Mouse (Mus musculus): ENCODE measurements at regions not wholly inside any gene's neighbourhood (a gene's known extent, or its start where the extent isn't known, plus 50 kb on each side); places are given as distances from the start of the nearest gene placed in this dataset.
"Not testable (repeated sequence)": the region's sequence is repeated elsewhere in the genome, so short reads cannot be mapped to it uniquely, and the experiment has no call there.

DNA sequence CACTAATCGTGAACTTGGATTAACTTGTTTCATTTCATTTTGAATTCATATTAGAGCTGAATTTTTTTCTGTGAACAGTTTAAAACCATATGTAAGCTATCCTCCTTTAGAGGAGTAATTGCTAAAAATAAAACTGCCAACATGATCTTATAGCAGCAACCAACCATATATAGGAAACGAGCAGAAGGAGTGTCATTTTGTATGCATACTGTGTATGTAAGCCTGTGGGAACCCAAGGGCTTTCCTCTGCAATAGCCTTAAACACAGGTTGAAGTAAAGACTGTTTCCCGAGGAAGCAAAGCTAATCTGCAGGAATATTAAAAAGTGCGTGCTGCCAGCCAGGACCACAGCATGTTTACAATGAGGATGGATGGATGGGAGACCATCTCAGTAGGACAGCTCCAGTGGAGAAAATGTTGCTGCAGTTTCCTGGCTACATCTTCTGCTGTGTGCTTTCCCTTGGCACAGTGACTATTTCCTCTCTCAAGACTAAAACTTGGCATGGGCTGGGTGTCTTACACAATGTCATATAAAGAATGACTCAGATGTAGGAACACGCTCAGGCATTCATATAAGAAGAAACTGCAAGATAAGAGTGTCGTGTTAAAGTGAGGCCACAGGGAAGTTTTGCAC is 244.6 kb upstream of the Tram1l1 start:
- Histone ChIP-seq H3K4me3 (ENCODE audit: low read depth, low read length) (no peak overlapping the region), H3K4me1 (ENCODE audit: control insufficient read depth, insufficient read depth, low read length) (no peaks in the 10 kb centered on the region), H3K27ac (replicated peaks; ENCODE audit: low read depth, low read length) (no peak overlapping the region), H3K4me2 (ENCODE audit: low read depth, low read length) (no peak overlapping the region), H3K9me3 (replicated peaks; ENCODE audit: control insufficient read depth, low read length) (no peaks in the 10 kb centered on the region), H3K9ac (replicated peaks; ENCODE audit: low read length) (no peak overlapping the region), H3K27me3 (ENCODE audit: control insufficient read depth, insufficient read depth, low read length) (no peaks in the 10 kb centered on the region), H3K36me3 (replicated peaks; ENCODE audit: control insufficient read depth, insufficient read depth, low read depth, low read length) (no peaks in the 10 kb centered on the region)
- 71% methylated on average over 6 of the region's 6 CpGs for WGBS
- ATAC-seq (replicated peaks; ENCODE audit: insufficient number of reproducible peaks, low FRiP score, low TSS enrichment, low read depth): no peak
- no peak for DNase-seq (ENCODE audit: low spot score)

DNA sequence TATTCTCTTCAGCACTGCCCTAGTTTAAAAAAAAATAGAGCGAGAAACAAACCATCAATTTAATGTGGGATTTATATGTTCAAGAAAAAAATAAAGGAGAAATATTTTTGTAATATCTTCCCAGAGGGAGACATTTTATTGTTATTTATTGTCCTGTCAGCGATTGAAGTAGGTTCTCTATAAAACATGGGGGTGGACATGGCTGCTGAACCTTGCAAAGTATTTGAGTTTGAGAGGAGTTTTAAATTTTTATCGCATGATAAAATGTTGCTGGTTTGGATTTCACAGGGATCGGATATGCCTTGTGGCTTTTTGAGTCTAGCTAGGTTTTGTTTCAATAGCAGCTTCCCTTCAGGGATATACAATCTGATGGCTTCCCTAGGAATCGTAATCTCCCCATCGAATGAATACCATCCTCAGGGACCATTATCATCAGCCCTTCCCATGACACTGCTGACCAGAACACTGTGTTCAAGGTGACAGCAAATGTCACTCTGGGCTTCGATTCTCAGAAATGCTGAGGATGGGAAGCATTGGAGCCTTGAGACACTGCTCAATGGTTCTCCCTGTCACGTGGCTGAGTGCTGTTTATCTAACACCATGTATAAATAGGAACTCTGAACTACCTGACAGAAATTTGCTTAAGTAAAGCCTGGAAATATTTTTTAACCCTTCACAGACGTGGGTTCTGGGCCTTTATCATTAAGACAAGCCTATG is 228.1 kb upstream of the Tram1l1 start:
- DNase-seq (ENCODE audit: low spot score) (no peak), ATAC-seq (replicated peaks; ENCODE audit: insufficient number of reproducible peaks, low FRiP score, low TSS enrichment, low read depth) (no peak)
- Histone ChIP-seq H3K4me1 (ENCODE audit: control insufficient read depth, insufficient read depth, low read length) (no peaks in the 10 kb centered on the region), H3K4me3 (ENCODE audit: low read depth, low read length) (no peak overlapping the region), H3K4me2 (ENCODE audit: low read depth, low read length) (no peak overlapping the region), H3K9ac (replicated peaks; ENCODE audit: low read length) (no peak overlapping the region), H3K36me3 (replicated peaks; ENCODE audit: control insufficient read depth, insufficient read depth, low read depth, low read length) (no peaks in the 10 kb centered on the region), H3K27ac (replicated peaks; ENCODE audit: low read depth, low read length) (no peak overlapping the region), H3K27me3 (ENCODE audit: control insufficient read depth, insufficient read depth, low read length) (no peaks in the 10 kb centered on the region), H3K9me3 (replicated peaks; ENCODE audit: control insufficient read depth, low read length) (no peaks in the 10 kb centered on the region)
- WGBS: 79% methylated on average over 9 of the region's 9 CpGs

DNA sequence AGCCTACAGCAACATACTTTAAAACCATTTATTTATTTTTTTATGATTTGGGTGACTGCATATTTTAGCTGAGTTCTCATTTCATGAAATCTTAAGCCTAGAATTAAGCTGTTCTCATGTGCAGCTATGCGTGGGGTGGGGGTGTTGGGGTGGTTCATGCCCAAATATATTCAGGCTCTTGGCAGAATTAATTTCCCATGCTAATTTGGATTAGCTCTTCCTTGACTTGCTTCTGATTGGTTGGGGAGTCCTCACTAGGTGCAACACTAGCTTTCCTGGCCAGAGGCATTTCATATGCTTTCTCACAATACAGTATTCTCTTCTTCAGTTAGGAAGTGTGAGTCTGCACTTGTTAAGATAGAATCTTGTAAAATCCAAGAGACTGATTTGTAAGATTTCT is 206.7 kb upstream of the Tram1l1 start:
- DNase-seq (ENCODE audit: low spot score): no peak
- ATAC-seq (replicated peaks; ENCODE audit: insufficient number of reproducible peaks, low FRiP score, low TSS enrichment, low read depth): no peak

GRCm38 (mm10) chr3:124156255-124156654 is 164.4 kb upstream of the Tram1l1 start:
- H3K36me3 ChIP-seq (replicated peaks; ENCODE audit: control insufficient read depth, insufficient read depth, low read depth, low read length): no peaks in the 10 kb centered on the region
- DNase-seq (ENCODE audit: low spot score): no peak
- ATAC-seq (replicated peaks; ENCODE audit: insufficient number of reproducible peaks, low FRiP score, low TSS enrichment, low read depth): no peak

More for the DNA sequence above, 206.7 kb upstream of the Tram1l1 start:
- Histone ChIP-seq H3K36me3 (replicated peaks; ENCODE audit: control insufficient read depth, insufficient read depth, low read depth, low read length) (no peaks in the 10 kb centered on the region), H3K9ac (replicated peaks; ENCODE audit: low read length) (no peak overlapping the region), H3K9me3 (replicated peaks; ENCODE audit: control insufficient read depth, low read length) (no peaks in the 10 kb centered on the region), H3K4me3 (ENCODE audit: low read depth, low read length) (no peak overlapping the region), H3K27ac (replicated peaks; ENCODE audit: low read depth, low read length) (no peak overlapping the region), H3K4me2 (ENCODE audit: low read depth, low read length) (no peak overlapping the region), H3K27me3 (ENCODE audit: control insufficient read depth, insufficient read depth, low read length) (no peaks in the 10 kb centered on the region), H3K4me1 (ENCODE audit: control insufficient read depth, insufficient read depth, low read length) (no peaks in the 10 kb centered on the region)
- WGBS: 85% methylated on average over 1 of the region's 1 CpGs

DNA sequence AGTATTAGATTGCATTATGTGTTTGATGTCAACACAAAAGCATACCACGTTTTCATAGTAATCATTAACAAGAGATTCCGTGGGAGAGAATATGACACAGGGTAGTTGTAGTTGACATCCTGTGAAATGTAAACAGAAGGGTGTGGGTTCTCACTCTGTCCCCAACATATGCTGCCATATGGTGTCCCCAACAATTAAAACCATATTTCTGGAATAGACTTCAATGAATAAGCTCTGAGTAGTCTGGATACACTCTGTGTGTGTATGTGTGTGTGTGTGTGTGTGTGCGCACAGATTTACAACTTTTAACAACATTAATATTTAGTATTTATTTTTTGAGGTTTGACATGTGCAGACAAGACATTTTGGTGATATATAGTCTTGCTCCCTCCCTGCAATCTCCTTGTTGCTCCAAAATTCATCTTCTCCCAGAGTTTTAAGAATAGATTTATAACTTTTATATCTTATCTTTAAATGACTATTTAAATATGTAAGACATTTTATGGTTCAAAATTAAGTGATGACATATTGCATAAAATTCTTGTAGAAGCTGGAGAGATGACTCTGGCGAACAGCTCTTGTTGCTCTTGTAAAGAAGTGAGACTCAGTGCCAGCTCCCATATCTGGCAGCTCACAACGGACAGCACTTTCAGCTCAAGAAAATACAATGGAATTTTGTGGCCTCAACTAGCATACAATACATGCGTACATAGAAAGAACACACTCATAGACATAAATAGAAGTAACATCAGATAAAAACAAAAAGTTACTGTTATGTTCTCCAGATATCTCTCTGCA is 162.6 kb upstream of the Tram1l1 start:
- Histone ChIP-seq H3K4me1 (ENCODE audit: control insufficient read depth, insufficient read depth, low read length) (no peaks in the 10 kb centered on the region), H3K9ac (replicated peaks; ENCODE audit: low read length) (no peak overlapping the region), H3K4me2 (ENCODE audit: low read depth, low read length) (no peak overlapping the region), H3K27me3 (ENCODE audit: control insufficient read depth, insufficient read depth, low read length) (no peaks in the 10 kb centered on the region), H3K27ac (replicated peaks; ENCODE audit: low read depth, low read length) (no peak overlapping the region), H3K4me3 (ENCODE audit: low read depth, low read length) (no peak overlapping the region), H3K36me3 (replicated peaks; ENCODE audit: control insufficient read depth, insufficient read depth, low read depth, low read length) (no peaks in the 10 kb centered on the region), H3K9me3 (replicated peaks; ENCODE audit: control insufficient read depth, low read length) (no peaks in the 10 kb centered on the region)
- ATAC-seq (replicated peaks; ENCODE audit: insufficient number of reproducible peaks, low FRiP score, low TSS enrichment, low read depth) (no peak), DNase-seq (ENCODE audit: low spot score) (no peak)
- 84% methylated on average over 6 of the region's 6 CpGs for WGBS

More at GRCm38 (mm10) chr3:124156255-124156654, 164.4 kb upstream of the Tram1l1 start:
- H3K27ac ChIP-seq (replicated peaks; ENCODE audit: low read depth, low read length): no peak overlapping the region
- H3K9me3 ChIP-seq (replicated peaks; ENCODE audit: control insufficient read depth, low read length): no peaks in the 10 kb centered on the region
- WGBS: 85% methylated on average over 2 of the region's 2 CpGs
- no peak overlapping the region for H3K4me3 ChIP-seq (ENCODE audit: low read depth, low read length)
- H3K27me3 ChIP-seq (ENCODE audit: control insufficient read depth, insufficient read depth, low read length): no peaks in the 10 kb centered on the region
- H3K9ac ChIP-seq (replicated peaks; ENCODE audit: low read length): no peak overlapping the region
- H3K4me1 ChIP-seq (ENCODE audit: control insufficient read depth, insufficient read depth, low read length): no peaks in the 10 kb centered on the region
- H3K4me2 ChIP-seq (ENCODE audit: low read depth, low read length): no peak overlapping the region

DNA sequence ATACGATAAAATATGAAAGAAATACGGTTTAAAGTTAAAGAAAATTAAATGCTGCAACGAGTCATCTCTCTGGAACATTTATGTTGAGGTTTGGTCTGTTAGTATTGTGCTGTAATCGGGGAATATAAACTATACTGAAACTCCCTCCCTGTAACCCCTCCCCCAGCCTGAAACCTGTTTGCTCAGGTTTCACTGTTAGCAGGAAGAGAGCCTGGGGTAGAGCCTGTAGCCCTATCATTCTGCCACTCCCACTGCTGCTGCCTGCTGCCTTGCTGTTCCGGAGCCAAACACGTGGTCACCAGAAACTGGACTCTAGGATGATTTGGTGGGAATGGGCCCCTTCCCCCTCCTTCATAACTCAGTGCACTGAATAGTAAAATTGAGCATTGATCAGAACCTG is 127.3 kb upstream of the Tram1l1 start:
- not testable (repeated sequence) for H3K4me3 ChIP-seq (ENCODE audit: low read depth, low read length); H3K9me3 ChIP-seq (replicated peaks; ENCODE audit: control insufficient read depth, low read length); ATAC-seq (replicated peaks; ENCODE audit: insufficient number of reproducible peaks, low FRiP score, low TSS enrichment, low read depth); H3K4me2 ChIP-seq (ENCODE audit: low read depth, low read length); H3K4me1 ChIP-seq (ENCODE audit: control insufficient read depth, insufficient read depth, low read length); H3K36me3 ChIP-seq (replicated peaks; ENCODE audit: control insufficient read depth, insufficient read depth, low read depth, low read length); H3K27ac ChIP-seq (replicated peaks; ENCODE audit: low read depth, low read length); H3K27me3 ChIP-seq (ENCODE audit: control insufficient read depth, insufficient read depth, low read length); H3K9ac ChIP-seq (replicated peaks; ENCODE audit: low read length)
- peak; percentile 30 for DNase-seq (ENCODE audit: low spot score)
- 66% methylated on average over 6 of the region's 6 CpGs for whole genome bisulfite sequencing

DNA sequence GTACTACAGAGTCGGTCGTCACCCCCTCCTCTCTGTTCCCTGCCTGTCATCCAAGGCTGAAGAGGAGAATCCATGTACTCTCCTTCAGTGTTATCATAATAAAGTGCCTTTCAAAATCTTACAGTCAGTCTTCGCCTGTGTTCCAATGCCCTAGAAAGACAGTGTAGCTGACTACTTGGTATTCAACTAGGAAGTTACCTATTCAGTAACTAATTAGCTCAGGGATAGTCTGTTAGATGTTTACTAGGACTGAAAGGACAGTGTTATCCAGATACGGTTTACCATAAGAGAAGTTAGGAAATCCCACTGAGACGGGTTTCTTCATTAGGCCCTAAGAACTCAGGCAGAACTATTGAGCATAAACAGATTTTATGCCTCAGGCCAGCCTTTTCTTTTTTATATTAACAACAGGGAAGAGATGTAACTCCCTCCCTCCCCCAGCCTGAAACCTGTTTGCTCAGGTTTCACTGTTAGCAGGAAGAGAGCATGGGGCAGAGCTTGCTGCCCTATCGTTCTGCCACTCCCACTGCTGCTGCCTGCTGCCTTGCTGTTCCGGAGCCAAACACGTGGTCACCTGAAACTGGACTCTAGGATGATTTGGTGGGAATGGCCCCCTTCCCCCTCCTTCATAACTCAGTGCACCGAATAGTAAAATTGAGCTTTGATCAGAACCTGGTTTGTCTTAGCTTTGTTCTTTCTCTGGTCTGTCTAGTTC is 120.3 kb upstream of the Tram1l1 start:
- not testable (repeated sequence) for ATAC-seq (replicated peaks; ENCODE audit: insufficient number of reproducible peaks, low FRiP score, low TSS enrichment, low read depth); H3K4me3 ChIP-seq (ENCODE audit: low read depth, low read length); H3K9ac ChIP-seq (replicated peaks; ENCODE audit: low read length); H3K4me1 ChIP-seq (ENCODE audit: control insufficient read depth, insufficient read depth, low read length); H3K9me3 ChIP-seq (replicated peaks; ENCODE audit: control insufficient read depth, low read length); H3K4me2 ChIP-seq (ENCODE audit: low read depth, low read length); H3K27me3 ChIP-seq (ENCODE audit: control insufficient read depth, insufficient read depth, low read length); H3K27ac ChIP-seq (replicated peaks; ENCODE audit: low read depth, low read length); DNase-seq (ENCODE audit: low spot score); H3K36me3 ChIP-seq (replicated peaks; ENCODE audit: control insufficient read depth, insufficient read depth, low read depth, low read length)
- 68% methylated on average over 9 of the region's 9 CpGs for WGBS

Data from embryonic facial prominence, embryonic 11.5 days (tissue).